Mouse (Mus musculus) olfactory bulb, adult 2 months (tissue): ENCODE data around the gene AI467606.

Experiments used
- CTCF ChIP-seq: fragments of 200-500 bp; IDR thresholded peaks from 2 replicates; pipeline ENCODE4 v1.5.1; 2012; ENCODE audit warnings: low read depth, mild to moderate bottlenecking, low read length, moderate library complexity; ENCODE audit not compliant: insufficient read depth
- POLR2A ChIP-seq: fragments of 200-500 bp; IDR thresholded peaks from 2 replicates; pipeline ENCODE4 v1.6.1; 2012; ENCODE audit warnings: mild to moderate bottlenecking, low read depth, low read length, moderate library complexity; ENCODE audit not compliant: insufficient read depth

GRCm38 (mm10) chr7:127137262-127138017 lies 46.3 kb downstream of the AI467606 start, which contains the start of gene Spn:
- TF ChIP-seq CTCF (no peak), POLR2A (no peak)
